Mouse (Mus musculus): ENCODE measurements around the gene Sco2.

DNA sequence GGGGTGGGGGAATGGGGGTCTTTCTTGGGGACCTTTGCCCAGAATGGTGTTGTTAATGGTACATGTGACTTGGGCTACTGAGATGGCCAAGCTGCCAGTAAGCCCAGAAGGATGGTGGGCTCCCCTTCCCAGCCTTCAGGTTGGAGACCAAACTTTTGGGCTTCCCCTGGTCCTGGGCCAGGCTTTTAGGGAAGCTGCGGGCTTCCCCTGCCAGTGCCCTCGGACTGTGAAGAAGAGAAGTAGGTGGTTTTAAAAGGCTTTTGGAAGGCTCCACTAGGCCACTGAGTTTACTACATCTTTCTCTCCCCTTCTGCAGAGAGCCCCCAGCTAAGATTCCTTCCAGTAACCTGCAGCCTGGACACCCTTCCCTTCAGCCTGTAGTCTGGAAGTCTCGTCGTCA is 50.0 kb downstream of the Sco2 start:
- TF ChIP-seq CHD2 (IDR thresholded peaks at IDR 0.05; ENCODE audit: low read depth, low read length): no peak
- no peak for TF ChIP-seq ZNF384 (IDR thresholded peaks at IDR 0.05; ENCODE audit: low read depth, low read length)

Data from ES-E14 (cell line).